7 mouse cellular contexts compared by ENCODE assay signal in genomic region chr12:117132095-117132494, GRCm38 (mm10).
DNase-seq lines count a peak whose midpoint lies in the region; ATAC-seq lines count a peak whose summit lies in the region.

No protein-coding gene starts in this region.

- WGBS in lung, embryonic 16.5 days, result 26% methylated on average over 2 of the region's 2 CpGs

- DNase-seq in kidney, adult 9 months, result peak; percentile 8
- no peak for DNase-seq in kidney, adult 18-20 months
- DNase-seq in ZHBTc4 (ENCODE audit: low read depth, low spot score), result peak; percentile 35
- peak; percentile 62 for DNase-seq in embryo, embryonic 10.5 days (ENCODE audit: low spot score)
- DNase-seq in ovary, adult 18-20 months (ENCODE audit: low spot score), result no peak
- no peak for DNase-seq in layer of hippocampus, adult 11-12 months (ENCODE audit: low spot score)

- no peaks in the 10 kb centered on the region for H3K27me3 ChIP-seq in lung, embryonic 16.5 days (ENCODE audit: control insufficient read depth, insufficient read depth, low read depth, low read length)

- H3K4me2 ChIP-seq in lung, embryonic 16.5 days (ENCODE audit: low read depth, low read length), result no peak overlapping the region

- ATAC-seq in lung, embryonic 16.5 days (ENCODE audit: low read depth), result peak; percentile 54

- no peak overlapping the region for H3K9ac ChIP-seq in lung, embryonic 16.5 days (ENCODE audit: low read length)

- H3K4me1 ChIP-seq in lung, embryonic 16.5 days (replicated peaks; ENCODE audit: control insufficient read depth, insufficient read depth, low read length), result no peaks in the 10 kb centered on the region

- no peak overlapping the region for H3K27ac ChIP-seq in lung, embryonic 16.5 days (ENCODE audit: low read length)

- no peaks in the 10 kb centered on the region for H3K36me3 ChIP-seq in lung, embryonic 16.5 days (ENCODE audit: control insufficient read depth, insufficient read depth, low read length)

- H3K4me3 ChIP-seq in lung, embryonic 16.5 days (ENCODE audit: low read length), result no peak overlapping the region

- no peaks in the 10 kb centered on the region for H3K9me3 ChIP-seq in lung, embryonic 16.5 days (ENCODE audit: control insufficient read depth, low read length)

Comparison
In these comparisons a context has a peak if more than half of its experiments do, and no peak if none do; other contexts are left out.
1. DNase-seq: peak in kidney, adult 9 months (single experiment), ZHBTc4 (single experiment) and embryo, embryonic 10.5 days (single experiment); none in kidney, adult 18-20 months (single experiment), ovary, adult 18-20 months (single experiment) and layer of hippocampus, adult 11-12 months (single experiment).